Comparison of ENCODE assay signal across 9 mouse cellular contexts in the genomic region with DNA sequence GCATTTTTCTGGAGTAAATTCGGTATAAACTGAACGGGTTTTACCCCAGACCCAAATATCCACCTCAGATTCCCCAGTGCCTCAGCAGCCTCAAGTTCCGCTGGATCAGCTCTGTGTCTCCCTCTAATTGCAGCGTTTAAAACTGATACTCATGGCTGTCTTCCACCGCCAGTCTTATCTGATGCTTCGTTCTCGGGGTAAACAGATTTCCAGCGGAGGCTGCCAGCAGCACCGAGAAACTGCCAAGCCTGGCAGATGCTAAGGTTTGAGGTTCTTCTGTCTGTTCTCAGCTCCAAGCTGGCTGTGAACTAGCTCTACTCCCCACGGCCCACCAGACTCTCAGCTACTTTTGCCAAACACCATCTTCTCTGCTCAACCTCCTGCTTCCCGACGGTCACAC.
DNase-seq lines count a peak whose midpoint lies in the region; ATAC-seq and TF ChIP-seq lines count a peak whose summit lies in the region.
"Had no signal": no experiment of that assay in that cellular context is flagged by ENCODE, and none has a peak within 500 bp of the region (broad histone marks: within the 10 kb centered on the region; RNA-seq: fewer than 3 reads in every experiment).

No protein-coding gene starts in this region.

- H3K4me3 ChIP-seq in forebrain, embryonic 14.5 days (ENCODE audit: low read depth, low read length) = no peak overlapping the region
- no peak overlapping the region for H3K4me3 ChIP-seq in forebrain, embryonic 10.5 days
- H3K4me3 ChIP-seq in intestine, postnatal 0 days (ENCODE audit: low read depth, low read length) = no peak overlapping the region
- H3K4me3 ChIP-seq: neural tube, embryonic 13.5 days had no signal

- no peak overlapping the region for H3K9ac ChIP-seq in forebrain, embryonic 14.5 days (ENCODE audit: low read length)
- no peak overlapping the region for H3K9ac ChIP-seq in intestine, postnatal 0 days (ENCODE audit: low read depth, low read length)
- H3K9ac ChIP-seq: neural tube, embryonic 13.5 days had no signal

- DNase-seq in forebrain, embryonic 14.5 days (ENCODE audit: low spot score) = peak; percentile 87
- DNase-seq in forebrain, embryonic 10.5 days (ENCODE audit: extremely low spot score, low spot score) = no peak
- DNase-seq in adrenal gland, postnatal 25 days = peak; percentile 8
- DNase-seq in frontal cortex, postnatal 10 days (ENCODE audit: low spot score in 2 of 2) = peak; percentile 63 to 76
- DNase-seq in lung, postnatal 10 days = peak; percentile 87
- DNase-seq in urinary bladder, postnatal 4 days (ENCODE audit: low spot score in 2 of 2) = peak; percentile 52 to 64
- DNase-seq in natural killer cell, adult 2 months (ENCODE audit: low spot score in 2 of 2) = no peak

- TF ChIP-seq CTCF in intestine, postnatal 0 days (IDR thresholded peaks at IDR 0.05; ENCODE audit: low read depth) = peak; percentile 62

- peak; percentile 78; the same call in 1 of the 2 replicates for ATAC-seq in forebrain, embryonic 14.5 days
- no peak for ATAC-seq in intestine, postnatal 0 days

- no peak overlapping the region for H3K4me2 ChIP-seq in forebrain, embryonic 14.5 days (ENCODE audit: low read length)
- H3K4me2 ChIP-seq in intestine, postnatal 0 days (replicated peaks; ENCODE audit: low read depth) = no peak overlapping the region
- H3K4me2 ChIP-seq: neural tube, embryonic 13.5 days had no signal

- H3K36me3 ChIP-seq in forebrain, embryonic 14.5 days (ENCODE audit: control insufficient read depth, insufficient read depth, low read length) = no peaks in the 10 kb centered on the region
- H3K36me3 ChIP-seq in forebrain, embryonic 10.5 days (replicated peaks) = no peaks in the 10 kb centered on the region
- H3K36me3 ChIP-seq in intestine, postnatal 0 days (ENCODE audit: control insufficient read depth, insufficient read depth) = no peaks in the 10 kb centered on the region
- H3K36me3 ChIP-seq: neural tube, embryonic 13.5 days had no signal

- peak overlapping the region; percentile 39; the same call in 1 of the 2 replicates for H3K27ac ChIP-seq in forebrain, embryonic 14.5 days (ENCODE audit: low read depth, low read length)
- no peak overlapping the region for H3K27ac ChIP-seq in forebrain, embryonic 10.5 days
- H3K27ac ChIP-seq in intestine, postnatal 0 days (ENCODE audit: low read depth, low read length) = no peak overlapping the region
- H3K27ac ChIP-seq: neural tube, embryonic 13.5 days had no signal

- 69% methylated on average over 12 of the region's 12 CpGs for WGBS in forebrain, embryonic 14.5 days
- WGBS in forebrain, embryonic 10.5 days = 82% methylated on average over 12 of the region's 12 CpGs
- WGBS in intestine, postnatal 0 days = 53% methylated on average over 12 of the region's 12 CpGs

- H3K9me3 ChIP-seq in forebrain, embryonic 14.5 days (replicated peaks; ENCODE audit: control insufficient read depth, low read length) = no peaks in the 10 kb centered on the region
- H3K9me3 ChIP-seq in forebrain, embryonic 10.5 days = no peaks in the 10 kb centered on the region
- no peaks in the 10 kb centered on the region for H3K9me3 ChIP-seq in intestine, postnatal 0 days (ENCODE audit: control insufficient read depth)
- H3K9me3 ChIP-seq: neural tube, embryonic 13.5 days had no signal

- no peaks in the 10 kb centered on the region for H3K4me1 ChIP-seq in forebrain, embryonic 14.5 days (ENCODE audit: control insufficient read depth, insufficient read depth, low read length)
- H3K4me1 ChIP-seq in forebrain, embryonic 10.5 days = 0 out of 2 replicates have a peak, but pooled peaks cover 3% of the 10 kb centered on the region
- H3K4me1 ChIP-seq in intestine, postnatal 0 days (replicated peaks; ENCODE audit: control insufficient read depth, insufficient read depth, low read length) = no peaks in the 10 kb centered on the region
- H3K4me1 ChIP-seq: neural tube, embryonic 13.5 days had no signal

- H3K27me3 ChIP-seq in forebrain, embryonic 14.5 days (replicated peaks; ENCODE audit: control insufficient read depth, insufficient read depth, low read length) = no peaks in the 10 kb centered on the region
- no peaks in the 10 kb centered on the region for H3K27me3 ChIP-seq in forebrain, embryonic 10.5 days (ENCODE audit: poor library complexity, severe bottlenecking)
- no peaks in the 10 kb centered on the region for H3K27me3 ChIP-seq in intestine, postnatal 0 days (replicated peaks; ENCODE audit: control insufficient read depth, insufficient read depth, low read length)
- H3K27me3 ChIP-seq: neural tube, embryonic 13.5 days had no signal

Comparison
In these comparisons a context has a peak if more than half of its experiments do, and no peak if none do; other contexts are left out.
1. DNase-seq: peak in forebrain, embryonic 14.5 days (single experiment), adrenal gland, postnatal 25 days (single experiment), frontal cortex, postnatal 10 days (2 of 2), lung, postnatal 10 days (single experiment) and urinary bladder, postnatal 4 days (2 of 2); none in forebrain, embryonic 10.5 days (single experiment) and natural killer cell, adult 2 months (0 of 2).